Mouse (Mus musculus) kidney, embryonic 14.5 days (tissue): Measurements from ENCODE around the gene Ksr1. TPM values are rescaled to one million over a fixed set of nuclear protein-coding genes. Genes with fewer than 3 reads are reported as not detected.
A peak's percentile ranks its signal among the peaks of the same experiment; 100 is the strongest.

Experiments
- ATAC-seq: fragments of 200-750 bp; cut with Nextera tagmentation; 2 replicates; pipeline ENCODE4 v1.8.0; 2017; ENCODE audit warnings: moderate number of reproducible peaks, mild to moderate bottlenecking, moderate TSS enrichment, moderate library complexity; ENCODE audit not compliant: low FRiP score, low TSS enrichment
- H3K27ac ChIP-seq: fragments of 300-500 bp; sonication (generic); 2 replicates; pipeline ENCODE4 v1.5.1; 2014; ENCODE audit warnings: low read depth, mild to moderate bottlenecking, low read length, moderate library complexity, mixed read lengths
- H3K27me3 ChIP-seq: fragments of 300-500 bp; sonication (generic); 2 replicates; pipeline ENCODE4 v1.6.1; 2014; ENCODE audit warnings: mild to moderate bottlenecking, low read length; ENCODE audit not compliant: control insufficient read depth, insufficient read depth
- H3K36me3 ChIP-seq: fragments of 300-500 bp; sonication (generic); 2 replicates; pipeline ENCODE4 v1.6.1; 2014; ENCODE audit warnings: low read length, mixed read lengths; ENCODE audit not compliant: control insufficient read depth, insufficient read depth
- H3K4me1 ChIP-seq: fragments of 300-500 bp; sonication (generic); 2 replicates; pipeline ENCODE4 v1.6.1; 2014; ENCODE audit warnings: low read length, mixed read lengths; ENCODE audit not compliant: control insufficient read depth, insufficient read depth
- H3K4me2 ChIP-seq: fragments of 300-500 bp; sonication (generic); replicated peaks from 2 replicates; pipeline ENCODE4 v1.6.1; 2014; ENCODE audit warnings: low read depth, mild to moderate bottlenecking, low read length
- H3K4me3 ChIP-seq: fragments of 300-500 bp; sonication (generic); 2 replicates; pipeline ENCODE4 v1.5.1; 2014; ENCODE audit warnings: mild to moderate bottlenecking, low read length
- H3K9ac ChIP-seq: fragments of 300-500 bp; sonication (generic); 2 replicates; pipeline ENCODE4 v1.6.1; 2014; ENCODE audit warnings: low read depth, mild to moderate bottlenecking, low read length, moderate library complexity
- H3K9me3 ChIP-seq: fragments of 300-500 bp; sonication (generic); 2 replicates; pipeline ENCODE4 v1.6.1; 2016; ENCODE audit warnings: low read length; ENCODE audit not compliant: control insufficient read depth
- WGBS: fragments of 180-500 bp; shearing (Covaris S2); extraction: QIAGEN DNeasy Blood & Tissue Kit; methylation state at CpG from one replicate; pipeline ENCODE4 v1.1.7; 2014; 5-methylcytosine and 5-hydroxymethylcytosine counted together
- polyA plus RNA-seq: library from polyadenylated mRNA; unstranded; fragments of >200 nt; fragmentation: Nextera tagmentation; extraction: Ambion mirVana; gene quantifications from 2 replicates; pipeline ENCODE4 v1.2.1, GENCODE M21; 2014

Gene Ksr1
- polyA plus RNA-seq, 1 experiment from 2014 or later, result 4.1 TPM

DNA sequence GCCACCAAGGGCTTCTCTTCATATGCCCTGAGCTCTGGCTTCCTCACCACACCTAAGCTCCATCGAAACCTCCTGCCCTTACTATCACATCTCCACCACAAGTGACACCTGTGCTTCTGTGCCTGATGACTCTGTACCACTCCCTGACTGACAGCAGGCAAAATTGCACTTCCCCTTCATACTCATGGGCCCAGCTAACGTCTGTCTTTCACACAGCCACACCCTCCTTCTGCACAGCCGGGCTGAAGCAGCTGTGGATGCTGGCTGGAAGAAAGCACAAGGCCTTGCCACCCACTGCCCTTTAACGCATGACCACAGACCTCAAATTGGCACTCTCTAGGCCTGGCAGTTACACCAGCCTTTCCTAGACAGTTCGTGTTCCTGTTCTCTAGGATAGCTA, 6.5 kb upstream of the Ksr1 start:
- Histone ChIP-seq H3K4me3 (no peak overlapping the region), H3K27ac (no peak overlapping the region), H3K9ac (no peak overlapping the region), H3K36me3 (no peaks in the 10 kb centered on the region), H3K4me1 (no peaks in the 10 kb centered on the region), H3K9me3 (no peaks in the 10 kb centered on the region), H3K27me3 (no peaks in the 10 kb centered on the region), H3K4me2 (no peak overlapping the region)
- ATAC-seq, result no peak
- WGBS, result 65% methylated on average over 5 of the region's 5 CpGs

DNA sequence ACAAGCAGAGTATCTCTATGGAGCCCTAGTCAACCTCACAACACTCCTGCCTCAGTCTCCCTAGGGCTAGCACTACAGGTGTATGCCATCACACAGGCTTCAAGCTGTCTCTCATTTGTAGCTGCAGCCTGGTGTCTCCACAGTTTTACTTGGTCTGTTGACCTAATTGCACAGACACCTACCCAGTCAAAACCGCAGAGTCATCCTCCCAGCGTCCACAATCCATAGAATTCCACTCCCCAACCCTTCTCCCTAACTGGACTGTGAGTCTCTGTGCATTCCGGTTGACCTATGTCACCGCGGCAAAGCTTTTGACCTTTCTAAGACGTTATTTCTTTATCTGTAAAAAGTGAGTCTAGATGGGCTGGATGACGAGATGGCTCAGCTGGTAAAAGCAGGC, 5.7 kb upstream of the Ksr1 start:
- H3K9me3 ChIP-seq, result no peaks in the 10 kb centered on the region
- H3K9ac ChIP-seq, result no peak overlapping the region
- no peaks in the 10 kb centered on the region for H3K4me1 ChIP-seq
- no peak for ATAC-seq
- no peaks in the 10 kb centered on the region for H3K36me3 ChIP-seq
- no peak overlapping the region for H3K27ac ChIP-seq
- H3K27me3 ChIP-seq, result no peaks in the 10 kb centered on the region
- H3K4me3 ChIP-seq, result no peak overlapping the region
- 82% methylated on average over 7 of the region's 7 CpGs for WGBS
- no peak overlapping the region for H3K4me2 ChIP-seq

DNA sequence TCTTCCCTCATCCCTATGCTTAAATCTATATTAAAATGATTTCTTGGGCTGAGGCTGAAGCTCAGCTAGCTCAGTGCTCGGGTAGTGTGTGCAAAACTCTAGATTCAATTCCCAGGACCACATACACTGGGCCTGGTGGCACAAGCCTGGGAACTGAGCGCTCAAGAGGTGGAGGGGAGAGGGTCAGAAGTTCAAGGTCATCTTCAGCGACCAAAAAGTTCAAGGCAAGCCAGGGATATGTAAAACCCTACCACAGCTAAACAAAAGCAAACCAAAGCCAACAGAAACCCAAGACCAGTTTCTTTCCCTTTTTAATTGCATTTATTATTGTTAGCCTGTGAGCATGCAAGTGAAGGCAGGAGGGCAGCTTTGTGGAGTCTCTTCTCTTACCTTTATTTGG, 4.1 kb upstream of the Ksr1 start:
- H3K36me3 ChIP-seq, result no peaks in the 10 kb centered on the region
- no peaks in the 10 kb centered on the region for H3K27me3 ChIP-seq
- no peak overlapping the region for H3K4me3 ChIP-seq
- 61% methylated on average over 3 of the region's 3 CpGs for WGBS
- ATAC-seq, result no peak
- no peak overlapping the region for H3K27ac ChIP-seq
- no peaks in the 10 kb centered on the region for H3K9me3 ChIP-seq
- H3K4me2 ChIP-seq, result no peak overlapping the region
- H3K4me1 ChIP-seq, result no peaks in the 10 kb centered on the region
- H3K9ac ChIP-seq, result no peak overlapping the region

DNA sequence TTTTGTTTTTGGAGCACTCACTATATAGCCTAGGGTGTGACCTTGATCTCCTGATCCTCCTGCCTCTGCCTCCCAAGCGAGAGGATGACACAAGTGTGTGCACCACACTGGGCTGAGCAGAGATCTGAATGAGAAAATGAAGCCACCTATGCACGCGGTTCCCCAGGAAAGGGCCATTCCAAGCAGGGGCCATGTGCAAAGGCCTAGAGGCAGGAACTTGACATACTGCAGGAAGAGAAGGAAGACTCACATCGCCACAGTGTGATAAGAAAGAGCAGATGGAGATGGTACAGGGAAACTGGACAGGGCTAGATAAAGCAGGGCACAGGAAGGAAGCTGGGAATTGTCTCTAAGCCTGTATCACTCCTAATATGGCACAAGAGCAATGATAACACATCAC, 3.1 kb upstream of the Ksr1 start:
- no peak for ATAC-seq
- no peaks in the 10 kb centered on the region for H3K9me3 ChIP-seq
- no peak overlapping the region for H3K9ac ChIP-seq
- H3K27ac ChIP-seq, result no peak overlapping the region
- H3K4me2 ChIP-seq, result no peak overlapping the region
- no peak overlapping the region for H3K4me3 ChIP-seq
- no peaks in the 10 kb centered on the region for H3K36me3 ChIP-seq
- WGBS, result 87% methylated on average over 4 of the region's 4 CpGs
- H3K4me1 ChIP-seq, result no peaks in the 10 kb centered on the region
- no peaks in the 10 kb centered on the region for H3K27me3 ChIP-seq

DNA sequence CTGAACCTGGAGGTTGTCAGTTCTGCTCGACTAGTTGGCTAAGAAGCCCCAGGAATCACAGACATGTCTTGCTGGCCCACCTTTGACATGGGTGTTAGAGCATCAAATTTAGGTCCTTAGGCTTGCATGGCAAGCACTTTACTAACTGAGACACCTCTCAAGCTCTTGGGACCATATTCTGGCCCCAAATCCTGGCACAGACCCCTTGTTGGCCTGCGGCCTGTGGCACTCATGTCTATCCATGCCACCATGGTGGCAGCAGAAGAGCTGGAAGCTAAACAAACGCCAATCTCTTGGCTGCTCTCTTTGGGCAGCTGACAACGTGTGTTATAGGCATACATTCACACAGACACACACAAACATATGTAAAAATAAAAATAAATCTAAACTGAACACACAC, 2.6 kb upstream of the Ksr1 start:
- Histone ChIP-seq H3K4me2 (no peak overlapping the region), H3K4me3 (no peak overlapping the region), H3K9me3 (no peaks in the 10 kb centered on the region), H3K27me3 (no peaks in the 10 kb centered on the region), H3K36me3 (no peaks in the 10 kb centered on the region), H3K9ac (no peak overlapping the region), H3K27ac (no peak overlapping the region), H3K4me1 (no peaks in the 10 kb centered on the region)
- no peak for ATAC-seq
- 86% methylated on average over 4 of the region's 4 CpGs for WGBS

DNA sequence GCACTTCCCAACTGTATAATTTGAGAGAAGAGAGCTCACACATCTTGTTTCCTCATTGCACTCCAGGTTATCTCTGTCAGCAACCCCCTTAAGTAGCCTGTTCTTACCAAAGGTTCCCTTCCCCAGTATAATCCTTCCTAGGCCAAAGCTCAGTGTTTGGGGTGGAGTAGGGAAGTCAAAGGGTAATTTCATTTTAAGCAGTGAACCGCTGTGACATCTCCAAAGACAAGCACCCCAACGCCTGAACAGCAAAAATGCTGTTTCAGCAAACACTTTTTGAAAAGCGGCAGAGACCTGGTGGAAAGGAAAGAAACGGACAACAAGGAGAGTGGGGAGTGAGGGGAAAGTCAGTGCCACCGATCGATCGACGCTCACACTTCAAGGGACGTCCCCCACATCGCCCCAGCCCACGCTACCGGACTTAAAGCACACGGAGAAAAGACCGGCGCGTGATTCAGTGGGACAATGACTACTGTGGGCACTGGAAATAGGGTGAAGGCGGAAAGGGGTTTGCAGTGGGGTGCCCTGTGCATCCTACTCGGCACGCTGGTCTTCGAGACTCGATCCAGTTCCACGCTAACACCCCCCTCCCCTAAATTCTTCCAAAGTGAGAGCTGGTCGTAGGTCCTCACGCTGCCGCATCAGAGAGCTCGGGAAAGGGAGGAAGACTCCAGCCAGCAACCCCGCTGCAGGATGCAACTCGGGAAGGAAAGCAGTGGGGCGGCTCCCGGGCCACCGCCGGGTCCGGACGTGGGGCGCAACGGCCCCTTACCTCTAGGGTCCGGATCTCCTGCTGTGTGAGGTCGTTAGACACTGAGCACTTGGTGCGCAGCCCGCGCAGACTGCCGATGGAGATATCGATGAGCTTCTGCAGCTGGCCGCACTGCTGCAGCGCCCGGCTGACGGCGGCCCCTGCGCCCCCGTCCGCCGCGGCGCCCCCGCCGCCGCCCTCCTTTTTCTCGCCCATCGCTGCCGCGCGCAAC, 633 bp downstream of the Ksr1 start:
- Histone ChIP-seq H3K27me3 (no peaks in the 10 kb centered on the region), H3K9me3 (no peaks in the 10 kb centered on the region), H3K27ac (peak overlapping the region; percentile 69), H3K4me2 (peak overlapping the region; percentile 77), H3K4me3 (peak overlapping the region; percentile 86), H3K4me1 (peaks cover 14% of the 10 kb centered on the region), H3K9ac (peak overlapping the region; percentile 85), H3K36me3 (no peaks in the 10 kb centered on the region)
- WGBS, result under 1% methylated on average over 57 of the region's 62 CpGs
- peak; percentile 21; the same call in 1 of the 2 replicates for ATAC-seq

DNA sequence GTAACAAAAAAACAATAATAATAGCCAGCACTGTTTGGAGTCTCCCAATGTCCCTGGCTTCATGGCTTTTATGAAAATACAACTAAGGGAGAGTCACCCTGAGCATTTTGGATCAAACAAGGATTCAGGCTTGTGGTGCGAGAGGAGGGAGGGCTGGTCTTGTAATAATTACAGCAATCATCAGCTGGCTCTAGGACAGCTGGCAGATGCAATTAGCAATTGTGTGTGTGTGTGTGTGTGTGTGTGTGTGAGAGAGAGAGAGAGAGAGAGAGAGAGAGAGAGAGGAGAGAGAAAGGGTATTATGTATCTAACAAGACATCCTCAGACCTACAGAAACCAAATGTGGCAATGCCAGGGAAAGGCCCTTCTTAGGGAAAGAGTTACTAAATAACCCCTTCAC, 1.5 kb downstream of the Ksr1 start:
- peak overlapping the region; percentile 77 for H3K4me2 ChIP-seq
- ATAC-seq, result no peak
- H3K9me3 ChIP-seq, result no peaks in the 10 kb centered on the region
- peak overlapping the region; percentile 85; the same call in 1 of the 2 replicates for H3K9ac ChIP-seq
- WGBS, result 58% methylated on average over 1 of the region's 1 CpGs
- H3K27ac ChIP-seq, result no peak overlapping the region
- no peaks in the 10 kb centered on the region for H3K36me3 ChIP-seq
- peaks cover 14% of the 10 kb centered on the region for H3K4me1 ChIP-seq
- no peaks in the 10 kb centered on the region for H3K27me3 ChIP-seq
- H3K4me3 ChIP-seq, result peak overlapping the region; percentile 86

DNA sequence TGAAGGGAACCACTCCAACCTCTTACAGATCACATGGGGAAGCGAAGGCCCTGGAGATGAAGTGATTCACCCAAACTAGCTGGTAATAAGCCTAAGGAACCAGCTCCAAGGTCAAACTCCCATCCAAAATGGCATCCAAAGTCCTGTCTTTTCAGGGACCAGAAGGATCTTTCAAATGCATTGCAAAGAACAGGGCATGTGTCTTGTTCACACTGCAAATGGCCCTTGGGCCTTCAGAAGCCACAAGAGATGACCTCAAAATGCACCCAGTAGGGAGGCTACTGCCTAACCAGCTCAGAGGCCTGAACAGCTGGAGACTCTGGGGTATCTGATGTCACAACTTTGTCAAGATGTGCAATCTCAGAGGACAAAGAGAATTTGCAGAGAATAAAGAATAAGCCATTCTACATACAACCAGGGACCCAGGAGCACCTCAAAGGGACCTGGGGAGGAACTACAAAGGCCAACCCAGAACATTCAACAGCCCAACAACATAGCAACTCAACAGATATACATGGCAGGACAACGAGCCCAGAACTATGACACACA, 2.1 kb downstream of the Ksr1 start:
- Histone ChIP-seq H3K27me3 (no peaks in the 10 kb centered on the region), H3K9ac (no peak overlapping the region), H3K9me3 (no peaks in the 10 kb centered on the region), H3K36me3 (no peaks in the 10 kb centered on the region), H3K4me2 (peak overlapping the region; percentile 77), H3K4me1 (peaks cover 14% of the 10 kb centered on the region), H3K27ac (no peak overlapping the region), H3K4me3 (no peak overlapping the region)
- no peak for ATAC-seq
- WGBS, result 86% methylated on average over 2 of the region's 2 CpGs

DNA sequence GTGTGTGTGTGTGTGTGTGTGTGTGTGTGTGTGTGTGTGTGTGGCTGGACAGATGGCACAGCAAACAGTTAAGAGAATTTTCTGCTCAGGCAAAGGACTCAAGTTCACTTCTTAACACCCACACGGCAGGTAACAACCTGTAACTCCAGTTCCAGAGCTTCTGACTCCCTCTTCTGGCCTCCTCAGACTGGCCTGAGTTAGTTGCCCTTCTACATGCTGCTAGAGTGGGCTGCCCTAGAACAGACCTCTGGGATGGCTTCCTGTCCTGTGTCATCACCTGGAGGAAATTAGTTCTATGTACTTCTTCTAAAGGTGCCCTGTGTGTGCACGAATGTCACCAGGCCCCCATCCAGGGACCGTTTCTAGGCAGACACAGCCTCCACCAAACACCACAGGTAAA, 2.9 kb downstream of the Ksr1 start:
- Histone ChIP-seq H3K4me2 (no peak overlapping the region), H3K4me3 (no peak overlapping the region), H3K9me3 (no peaks in the 10 kb centered on the region), H3K27ac (no peak overlapping the region), H3K36me3 (no peaks in the 10 kb centered on the region), H3K4me1 (peaks cover 16% of the 10 kb centered on the region), H3K27me3 (no peaks in the 10 kb centered on the region), H3K9ac (no peak overlapping the region)
- no peak for ATAC-seq
- WGBS, result 82% methylated on average over 3 of the region's 3 CpGs
